7 mouse cellular contexts compared by ENCODE assay signal in genomic region chr4:117913421-117913820, GRCm38 (mm10). TPM values are rescaled to one million over a fixed set of nuclear protein-coding genes. Genes with fewer than 3 reads are reported as not detected.
DNase-seq lines count a peak whose midpoint lies in the region; ATAC-seq lines count a peak whose summit lies in the region.

No protein-coding gene starts in this region.

- intact Hi-C loops in heart, postnatal 14 days (cut with DNase I) = no loop called here

- peaks cover 7% of the 10 kb centered on the region; the same call in 1 of the 2 replicates for H3K36me3 ChIP-seq in limb, embryonic 11.5 days (ENCODE audit: control insufficient read depth, insufficient read depth, low read length)
- peaks cover 2% of the 10 kb centered on the region; the same call in 1 of the 2 replicates for H3K36me3 ChIP-seq in midbrain, embryonic 16.5 days (ENCODE audit: control insufficient read depth, insufficient read depth, low read length)

- no peaks in the 10 kb centered on the region for H3K9me3 ChIP-seq in limb, embryonic 11.5 days (ENCODE audit: control insufficient read depth, low read length)
- H3K9me3 ChIP-seq in midbrain, embryonic 16.5 days (replicated peaks; ENCODE audit: control insufficient read depth, low read length, poor library complexity, severe bottlenecking) = no peaks in the 10 kb centered on the region

- H3K4me3 ChIP-seq in limb, embryonic 11.5 days (ENCODE audit: low read depth, low read length) = peak overlapping the region; percentile 81
- H3K4me3 ChIP-seq in midbrain, embryonic 16.5 days (ENCODE audit: low read depth, low read length) = peak overlapping the region; percentile 83

- 69% methylated on average over 3 of the region's 3 CpGs for WGBS in limb, embryonic 11.5 days
- WGBS in midbrain, embryonic 16.5 days = 48% methylated on average over 3 of the region's 3 CpGs

- no peaks in the 10 kb centered on the region for H3K27me3 ChIP-seq in limb, embryonic 11.5 days (ENCODE audit: control insufficient read depth, insufficient read depth, low read length)
- H3K27me3 ChIP-seq in midbrain, embryonic 16.5 days (ENCODE audit: control insufficient read depth, insufficient read depth, low read depth, low read length) = no peaks in the 10 kb centered on the region

- DNase-seq in ZHBTc4 (ENCODE audit: low read depth, low spot score) = peak; percentile 51
- peak; percentile 94 for DNase-seq in cerebellum, postnatal 10 days
- peak; percentile 30 to 51 for DNase-seq in heart, postnatal 14 days
- DNase-seq in limb, embryonic 11.5 days (ENCODE audit: low spot score) = no peak
- no peak for DNase-seq in frontal cortex, postnatal 14 days (ENCODE audit: low spot score in 2 of 2)
- DNase-seq in left cerebral cortex, adult 9 months (ENCODE audit: low spot score in 2 of 2) = no peak

- H3K4me2 ChIP-seq in limb, embryonic 11.5 days (ENCODE audit: low read depth, severe bottlenecking) = peak overlapping the region; percentile 99; the same call in 1 of the 2 replicates
- H3K4me2 ChIP-seq in midbrain, embryonic 16.5 days (ENCODE audit: low read length) = peak overlapping the region; percentile 99

- no peak for ATAC-seq in limb, embryonic 11.5 days (ENCODE audit: insufficient number of reproducible peaks, low FRiP score, low TSS enrichment, low read depth)
- no peak for ATAC-seq in midbrain, embryonic 16.5 days

- peaks cover 21% of the 10 kb centered on the region for H3K4me1 ChIP-seq in limb, embryonic 11.5 days (ENCODE audit: control insufficient read depth, insufficient read depth, low read length)
- H3K4me1 ChIP-seq in midbrain, embryonic 16.5 days (ENCODE audit: control insufficient read depth, insufficient read depth, low read length) = peaks cover 51% of the 10 kb centered on the region

- H3K27ac ChIP-seq in limb, embryonic 11.5 days (replicated peaks; ENCODE audit: low read depth, low read length) = no peak overlapping the region
- H3K27ac ChIP-seq in midbrain, embryonic 16.5 days (ENCODE audit: low read length) = no peak overlapping the region

- H3K9ac ChIP-seq in limb, embryonic 11.5 days (ENCODE audit: low read length) = no peak overlapping the region
- peak overlapping the region; percentile 35; the same call in 1 of the 2 replicates for H3K9ac ChIP-seq in midbrain, embryonic 16.5 days (ENCODE audit: low read depth, low read length)

RNA-seq across cellular contexts. Expression of gene Ipo13, which starts 1.4 kb away (rescaled TPM):
- 10 to 100 TPM; 64.9 to 66.9 TPM for total RNA-seq in heart, postnatal 14 days (2021)
- 41.3 and 41.7 TPM in 2 replicates for polyA plus RNA-seq in limb, embryonic 11.5 days (2014; fragmentation: Nextera tagmentation; extraction: Ambion mirVana)
- polyA plus RNA-seq in midbrain, embryonic 16.5 days (2015; fragmentation: Nextera tagmentation; extraction: Ambion mirVana) = 66.9 and 69.5 TPM in 2 replicates

RNA-seq across cellular contexts. Expression of gene Artn, which starts 16.1 kb away (rescaled TPM):
- not detected for total RNA-seq in heart, postnatal 14 days (2021)
- polyA plus RNA-seq in limb, embryonic 11.5 days (2014; fragmentation: Nextera tagmentation; extraction: Ambion mirVana) = 11.2 and 14.2 TPM in 2 replicates
- polyA plus RNA-seq in midbrain, embryonic 16.5 days (2015; fragmentation: Nextera tagmentation; extraction: Ambion mirVana) = 0.75 and 0.92 TPM in 2 replicates

RNA-seq across cellular contexts. Expression of gene Dph2, which starts 21.6 kb away (rescaled TPM):
- 1 to 10 TPM; 2.7 to 2.9 TPM for total RNA-seq in heart, postnatal 14 days (2021)
- 21.2 and 22.2 TPM in 2 replicates for polyA plus RNA-seq in limb, embryonic 11.5 days (2014; fragmentation: Nextera tagmentation; extraction: Ambion mirVana)
- polyA plus RNA-seq in midbrain, embryonic 16.5 days (2015; fragmentation: Nextera tagmentation; extraction: Ambion mirVana) = 21.2 and 23.1 TPM in 2 replicates

RNA-seq across cellular contexts. Expression of gene Atp6v0b, which starts 26.3 kb away (rescaled TPM):
- 100 to 1,000 TPM; 128 to 129 TPM for total RNA-seq in heart, postnatal 14 days (2021)
- polyA plus RNA-seq in limb, embryonic 11.5 days (2014; fragmentation: Nextera tagmentation; extraction: Ambion mirVana) = 143 and 158 TPM in 2 replicates
- polyA plus RNA-seq in midbrain, embryonic 16.5 days (2015; fragmentation: Nextera tagmentation; extraction: Ambion mirVana) = 581 and 673 TPM in 2 replicates

RNA-seq across cellular contexts. Expression of gene B4galt2, which starts 30.1 kb away (rescaled TPM):
- 1 to 10 TPM; 7.5 to 8.0 TPM for total RNA-seq in heart, postnatal 14 days (2021)
- 26.7 and 30.1 TPM in 2 replicates for polyA plus RNA-seq in limb, embryonic 11.5 days (2014; fragmentation: Nextera tagmentation; extraction: Ambion mirVana)
- polyA plus RNA-seq in midbrain, embryonic 16.5 days (2015; fragmentation: Nextera tagmentation; extraction: Ambion mirVana) = 58.8 and 65.5 TPM in 2 replicates

Comparison
In these comparisons a context has a peak if more than half of its experiments do, and no peak if none do; other contexts are left out.
1. DNase-seq: peak in ZHBTc4 (single experiment), cerebellum, postnatal 10 days (2 of 2) and heart, postnatal 14 days (2 of 2); none in limb, embryonic 11.5 days (single experiment), frontal cortex, postnatal 14 days (0 of 2) and left cerebral cortex, adult 9 months (0 of 2).